Mouse (Mus musculus): Measurements from ENCODE around the gene Gm853. TPM values are rescaled to one million over a fixed set of nuclear protein-coding genes. Genes with fewer than 3 reads are reported as not detected.

The Gm853 gene
- polyA plus RNA-seq, 1 experiment from 2014 or later, result not detected

GRCm38 (mm10) chr4:130181886-130182285, 40.3 kb downstream of the Gm853 start:
- 20% methylated on average over 4 of the region's 4 CpGs for WGBS
- no peak for ATAC-seq (ENCODE audit: insufficient number of reproducible peaks, insufficient read depth, low FRiP score, low read depth)

DNA sequence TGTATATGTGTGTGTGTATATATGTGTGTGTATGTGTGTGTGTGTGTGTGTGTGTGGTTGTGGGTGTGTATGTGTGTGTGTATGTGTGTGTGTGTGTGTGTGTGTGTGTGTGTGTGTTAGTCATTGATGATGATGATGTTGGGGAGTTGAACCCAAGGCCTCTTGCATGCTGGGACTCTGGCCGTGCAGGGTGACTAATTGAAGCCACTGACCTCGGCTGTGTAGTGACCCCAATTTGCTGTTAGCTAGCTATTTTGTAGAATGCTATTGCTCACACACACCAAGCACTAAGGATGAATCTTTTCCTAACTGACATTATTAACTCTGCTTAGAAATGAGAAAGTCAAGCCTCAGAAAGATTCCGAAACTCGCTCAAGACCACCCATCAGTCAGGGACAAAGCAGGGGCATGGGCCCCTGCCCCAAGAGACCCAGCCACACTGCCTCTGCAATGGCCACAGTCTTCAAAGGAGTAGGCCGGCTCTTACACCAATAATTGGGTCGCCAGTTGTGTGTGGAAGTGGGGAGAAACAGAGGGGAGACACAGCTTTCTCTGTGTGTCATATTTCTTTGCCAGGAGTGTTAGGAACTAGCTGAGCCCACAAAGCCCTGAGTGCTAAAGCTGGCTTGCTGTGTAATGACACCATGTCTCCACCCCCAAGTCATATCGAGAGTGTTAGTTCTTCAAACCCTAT, 41.1 kb downstream of the Gm853 start:
- Histone ChIP-seq H3K27me3 (ENCODE audit: control insufficient read depth, insufficient read depth, low read length) (no peaks in the 10 kb centered on the region), H3K36me3 (ENCODE audit: control insufficient read depth, insufficient read depth, low read length) (no peaks in the 10 kb centered on the region), H3K4me3 (ENCODE audit: control insufficient read depth in 1 of 2, insufficient read depth in 1 of 2, low read depth in 1 of 2, low read length in 2 of 2) (no peak overlapping the region), H3K9me3 (ENCODE audit: control insufficient read depth, low read length) (no peaks in the 10 kb centered on the region), H3K9ac (ENCODE audit: low read length) (no peak overlapping the region), H3K27ac (replicated peaks in 1 of 2; ENCODE audit: control insufficient read depth in 1 of 2, insufficient read depth in 1 of 2, low read depth in 2 of 2, low read length in 2 of 2) (no peak overlapping the region; a peak in 1 of 4 replicates), H3K4me1 (ENCODE audit: control insufficient read depth in 2 of 2, insufficient read depth in 2 of 2, low read length in 2 of 2) (peaks cover 20 to 30% of the 10 kb centered on the region in 2 experiments), H3K4me2 (ENCODE audit: low read length) (no peak overlapping the region)
- no peak for ATAC-seq (ENCODE audit: insufficient number of reproducible peaks, insufficient read depth, low FRiP score, low read depth)
- WGBS, result 75% methylated on average over 7 of the region's 7 CpGs

More at GRCm38 (mm10) chr4:130181886-130182285, 40.3 kb downstream of the Gm853 start:
- H3K36me3 ChIP-seq (ENCODE audit: control insufficient read depth, insufficient read depth, low read length), result no peaks in the 10 kb centered on the region
- H3K9me3 ChIP-seq (ENCODE audit: control insufficient read depth, low read length), result no peaks in the 10 kb centered on the region
- peaks cover 4% of the 10 kb centered on the region; the same call in 1 of the 2 replicates for H3K27me3 ChIP-seq (ENCODE audit: control insufficient read depth, insufficient read depth, low read length)
- H3K4me3 ChIP-seq (ENCODE audit: control insufficient read depth in 1 of 2, insufficient read depth in 1 of 2, low read depth in 1 of 2, low read length in 2 of 2), result no peak overlapping the region
- H3K9ac ChIP-seq (ENCODE audit: low read length), result no peak overlapping the region
- H3K4me1 ChIP-seq (ENCODE audit: control insufficient read depth in 2 of 2, insufficient read depth in 2 of 2, low read length in 2 of 2), result peaks cover 15 to 22% of the 10 kb centered on the region in 2 experiments
- H3K27ac ChIP-seq (replicated peaks in 1 of 2; ENCODE audit: control insufficient read depth in 1 of 2, insufficient read depth in 1 of 2, low read depth in 2 of 2, low read length in 2 of 2), result no peak overlapping the region; a peak in 1 of 4 replicates
- no peak overlapping the region for H3K4me2 ChIP-seq (ENCODE audit: low read length)

DNA sequence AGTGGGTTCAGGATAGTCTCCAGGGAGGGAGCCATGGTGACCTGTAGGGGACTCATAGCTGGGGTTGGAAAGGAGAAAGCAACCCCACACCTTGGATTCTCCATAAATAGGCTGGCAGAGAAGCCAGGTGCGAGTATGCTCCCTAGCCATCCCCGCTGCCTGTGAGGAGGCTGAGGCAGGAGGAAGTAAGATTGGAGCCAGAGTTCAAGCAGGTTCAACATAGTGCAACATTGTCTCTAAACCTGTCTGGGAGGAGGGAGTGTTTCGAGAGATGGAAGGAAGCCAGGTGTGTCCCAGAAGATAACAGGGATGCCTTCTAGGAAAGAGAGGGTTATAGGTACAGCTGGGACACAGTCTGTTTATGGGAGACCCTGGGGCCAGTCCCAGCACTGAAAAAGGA, 42.3 kb downstream of the Gm853 start:
- no peak overlapping the region for H3K9ac ChIP-seq (ENCODE audit: low read length)
- no peaks in the 10 kb centered on the region for H3K9me3 ChIP-seq (ENCODE audit: control insufficient read depth, low read length)
- peaks cover 29 to 41% of the 10 kb centered on the region in 2 experiments for H3K4me1 ChIP-seq (ENCODE audit: control insufficient read depth in 2 of 2, insufficient read depth in 2 of 2, low read length in 2 of 2)
- no peak overlapping the region for H3K27ac ChIP-seq (replicated peaks in 1 of 2; ENCODE audit: control insufficient read depth in 1 of 2, insufficient read depth in 1 of 2, low read depth in 2 of 2, low read length in 2 of 2)
- H3K4me2 ChIP-seq (ENCODE audit: low read length), result no peak overlapping the region
- no peak for ATAC-seq (ENCODE audit: insufficient number of reproducible peaks, insufficient read depth, low FRiP score, low read depth)
- no peaks in the 10 kb centered on the region for H3K27me3 ChIP-seq (ENCODE audit: control insufficient read depth, insufficient read depth, low read length)
- WGBS, result 81% methylated on average over 3 of the region's 3 CpGs
- no peaks in the 10 kb centered on the region for H3K36me3 ChIP-seq (ENCODE audit: control insufficient read depth, insufficient read depth, low read length)
- no peak overlapping the region for H3K4me3 ChIP-seq (ENCODE audit: control insufficient read depth in 1 of 2, insufficient read depth in 1 of 2, low read depth in 1 of 2, low read length in 2 of 2)

GRCm38 (mm10) chr4:130177536-130177935, 44.7 kb downstream of the Gm853 start:
- no peaks in the 10 kb centered on the region for H3K27me3 ChIP-seq (ENCODE audit: control insufficient read depth, insufficient read depth, low read length)
- H3K9ac ChIP-seq (ENCODE audit: low read length), result peak overlapping the region; percentile 39; the same call in 1 of the 2 replicates
- no peak for ATAC-seq (ENCODE audit: insufficient number of reproducible peaks, insufficient read depth, low FRiP score, low read depth)
- H3K4me1 ChIP-seq (ENCODE audit: control insufficient read depth in 2 of 2, insufficient read depth in 2 of 2, low read length in 2 of 2), result peaks cover 49 to 64% of the 10 kb centered on the region in 2 experiments
- no peaks in the 10 kb centered on the region for H3K36me3 ChIP-seq (ENCODE audit: control insufficient read depth, insufficient read depth, low read length)
- H3K4me3 ChIP-seq (ENCODE audit: control insufficient read depth in 1 of 2, insufficient read depth in 1 of 2, low read depth in 1 of 2, low read length in 2 of 2), result no peak overlapping the region
- H3K4me2 ChIP-seq (ENCODE audit: low read length), result no peak overlapping the region
- peak overlapping the region in 1 of 2 experiments; percentile 62; a peak in 3 of 4 replicates for H3K27ac ChIP-seq (replicated peaks in 1 of 2; ENCODE audit: control insufficient read depth in 1 of 2, insufficient read depth in 1 of 2, low read depth in 2 of 2, low read length in 2 of 2)
- H3K9me3 ChIP-seq (ENCODE audit: control insufficient read depth, low read length), result no peaks in the 10 kb centered on the region
- WGBS, result 55% methylated on average over 7 of the region's 7 CpGs

- Histone ChIP-seq H3K4me1 (ENCODE audit: control insufficient read depth in 2 of 2, insufficient read depth in 2 of 2, low read length in 2 of 2) (peaks cover 54 to 67% of the 10 kb centered on the region in 2 experiments), H3K9ac (ENCODE audit: low read length) (peak overlapping the region; percentile 39; the same call in 1 of the 2 replicates), H3K9me3 (ENCODE audit: control insufficient read depth, low read length) (no peaks in the 10 kb centered on the region), H3K27me3 (ENCODE audit: control insufficient read depth, insufficient read depth, low read length) (no peaks in the 10 kb centered on the region), H3K4me2 (ENCODE audit: low read length) (no peak overlapping the region), H3K4me3 (ENCODE audit: control insufficient read depth in 1 of 2, insufficient read depth in 1 of 2, low read depth in 1 of 2, low read length in 2 of 2) (no peak overlapping the region), H3K36me3 (ENCODE audit: control insufficient read depth, insufficient read depth, low read length) (no peaks in the 10 kb centered on the region), H3K27ac (replicated peaks in 1 of 2; ENCODE audit: control insufficient read depth in 1 of 2, insufficient read depth in 1 of 2, low read depth in 2 of 2, low read length in 2 of 2) (peak overlapping the region; percentile 40 to 62; a peak in 3 of 4 replicates)
- 15% methylated on average over 4 of the region's 4 CpGs for WGBS
- ATAC-seq (ENCODE audit: insufficient number of reproducible peaks, insufficient read depth, low FRiP score, low read depth), result peak; percentile 18
These were observed 45.1 kb downstream of the Gm853 start for GRCm38 (mm10) chr4:130177087-130177486.

- no peaks in the 10 kb centered on the region for H3K36me3 ChIP-seq (ENCODE audit: control insufficient read depth, insufficient read depth, low read length)
- 76% methylated on average over 5 of the region's 5 CpGs for WGBS
- H3K27ac ChIP-seq (replicated peaks in 1 of 2; ENCODE audit: control insufficient read depth in 1 of 2, insufficient read depth in 1 of 2, low read depth in 2 of 2, low read length in 2 of 2), result no peak overlapping the region
- H3K4me1 ChIP-seq (ENCODE audit: control insufficient read depth in 2 of 2, insufficient read depth in 2 of 2, low read length in 2 of 2), result peaks cover 60 to 67% of the 10 kb centered on the region in 2 experiments
- H3K4me2 ChIP-seq (ENCODE audit: low read length), result no peak overlapping the region
- no peak for ATAC-seq (ENCODE audit: insufficient number of reproducible peaks, insufficient read depth, low FRiP score, low read depth)
- no peak overlapping the region for H3K4me3 ChIP-seq (ENCODE audit: control insufficient read depth in 1 of 2, insufficient read depth in 1 of 2, low read depth in 1 of 2, low read length in 2 of 2)
- H3K9me3 ChIP-seq (ENCODE audit: control insufficient read depth, low read length), result no peaks in the 10 kb centered on the region
- H3K9ac ChIP-seq (ENCODE audit: low read length), result no peak overlapping the region
- no peaks in the 10 kb centered on the region for H3K27me3 ChIP-seq (ENCODE audit: control insufficient read depth, insufficient read depth, low read length)
These were observed 46.0 kb downstream of the Gm853 start for GRCm38 (mm10) chr4:130176156-130176720.

- no peak for ATAC-seq (ENCODE audit: insufficient number of reproducible peaks, insufficient read depth, low FRiP score, low read depth)
These were observed 47.0 kb downstream of the Gm853 start, which contains the start of gene Tinagl1 for GRCm38 (mm10) chr4:130175072-130175711. Gene Tinagl1, minus strand, starts transcription at chr4:130175122.

More at GRCm38 (mm10) chr4:130175072-130175711, 47.0 kb downstream of the Gm853 start, which contains the start of gene Tinagl1:
- H3K27ac ChIP-seq (replicated peaks in 1 of 2; ENCODE audit: control insufficient read depth in 1 of 2, insufficient read depth in 1 of 2, low read depth in 2 of 2, low read length in 2 of 2), result peak within 1 kb of the TSS; percentile 1 to 55
- peak within 1 kb of the TSS; percentile 38 to 43 for H3K4me3 ChIP-seq (ENCODE audit: control insufficient read depth in 1 of 2, insufficient read depth in 1 of 2, low read depth in 1 of 2, low read length in 2 of 2)
- 4% methylated on average over 14 of the region's 14 CpGs for WGBS
- peak within 1 kb of the TSS; percentile 62 for H3K9ac ChIP-seq (ENCODE audit: low read length)
- H3K9me3 ChIP-seq (ENCODE audit: control insufficient read depth, low read length), result no peaks in the 10 kb centered on the region
- H3K36me3 ChIP-seq (ENCODE audit: control insufficient read depth, insufficient read depth, low read length), result no peaks in the 10 kb centered on the region
- peak within 1 kb of the TSS; percentile 80 for H3K4me2 ChIP-seq (ENCODE audit: low read length)
- H3K27me3 ChIP-seq (ENCODE audit: control insufficient read depth, insufficient read depth, low read length), result no peaks in the 10 kb centered on the region
- peaks cover 66 to 71% of the 10 kb centered on the region in 2 experiments for H3K4me1 ChIP-seq (ENCODE audit: control insufficient read depth in 2 of 2, insufficient read depth in 2 of 2, low read length in 2 of 2)
